Mouse (Mus musculus) T-cell, adult 2 months (primary cell): ENCODE measurements around the gene Pofut2.

Experiments used
- DNase-seq: peaks from one replicate; pipeline ENCODE4 v3.0.0; 2022; ENCODE audit warnings: low spot score

The Pofut2 gene

DNA sequence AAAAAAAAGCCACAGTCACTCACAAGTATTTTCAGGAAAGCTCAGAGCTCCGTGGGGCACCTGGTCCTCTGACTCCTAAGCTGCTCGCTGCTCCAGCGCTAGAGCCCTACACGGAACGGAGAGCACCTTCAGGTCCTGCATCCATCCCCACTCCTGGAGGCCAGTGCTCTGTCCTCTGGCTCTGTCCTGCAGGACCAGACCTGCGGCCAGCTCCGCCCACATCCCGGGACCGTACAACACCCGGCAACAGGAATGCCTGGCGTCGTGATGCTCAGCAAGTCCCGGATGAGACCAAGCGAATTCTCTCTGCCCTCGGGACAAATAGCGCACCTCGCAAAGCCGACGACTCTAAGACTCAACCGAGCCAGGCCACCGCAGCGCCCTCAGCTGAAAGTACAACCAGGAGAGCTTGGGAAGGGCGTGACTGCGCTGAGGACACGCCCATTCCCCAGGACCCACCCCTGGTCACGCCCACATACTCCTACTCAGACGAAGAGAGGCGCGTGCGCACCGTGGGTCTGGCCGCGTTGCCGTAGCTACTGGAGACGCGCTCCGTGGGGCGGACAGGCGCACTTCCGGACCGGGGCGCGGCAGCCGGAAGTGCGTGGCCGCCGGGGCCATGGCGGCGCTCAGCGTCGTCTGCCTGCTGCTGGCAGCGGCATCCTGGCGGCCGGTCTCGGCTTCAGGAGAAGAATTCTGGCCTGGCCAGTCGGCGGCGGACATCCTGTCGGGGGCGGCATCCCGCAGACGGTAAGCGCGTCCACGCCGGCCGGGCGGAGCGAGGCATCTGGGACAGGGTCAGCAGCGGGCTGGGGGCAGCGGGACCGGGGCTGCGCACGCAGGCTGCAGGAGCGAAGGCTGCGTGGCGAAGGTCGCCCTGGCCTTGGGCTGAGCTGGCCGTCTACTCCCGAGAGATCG, at the start of gene Pofut2:
Pofut2 (plus strand) TSS at position 515 of the 918 bp plus-strand sequence.
- DNase-seq, result peak; percentile 96

DNA sequence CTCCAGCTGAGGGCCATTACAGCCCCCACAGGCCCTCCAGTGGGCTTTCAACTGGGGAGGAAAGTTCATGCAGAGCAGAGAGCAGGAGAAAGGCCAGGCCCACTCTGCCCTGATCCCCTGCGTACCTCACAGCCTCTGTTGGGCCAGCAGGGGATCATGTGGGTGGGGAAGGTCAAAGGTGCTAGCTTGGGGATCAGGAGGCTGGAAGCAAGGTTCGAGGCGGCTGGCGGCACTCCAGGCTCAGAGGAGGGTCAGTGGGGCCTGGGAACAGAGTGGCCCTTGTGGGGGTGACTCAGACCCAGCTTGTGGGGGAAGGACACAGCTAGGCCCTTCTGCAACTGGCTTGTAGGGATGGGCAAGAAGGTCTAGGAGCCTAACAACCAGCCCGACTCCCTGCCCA, 49.8 kb upstream of the Pofut2 start:
- no peak for DNase-seq

DNA sequence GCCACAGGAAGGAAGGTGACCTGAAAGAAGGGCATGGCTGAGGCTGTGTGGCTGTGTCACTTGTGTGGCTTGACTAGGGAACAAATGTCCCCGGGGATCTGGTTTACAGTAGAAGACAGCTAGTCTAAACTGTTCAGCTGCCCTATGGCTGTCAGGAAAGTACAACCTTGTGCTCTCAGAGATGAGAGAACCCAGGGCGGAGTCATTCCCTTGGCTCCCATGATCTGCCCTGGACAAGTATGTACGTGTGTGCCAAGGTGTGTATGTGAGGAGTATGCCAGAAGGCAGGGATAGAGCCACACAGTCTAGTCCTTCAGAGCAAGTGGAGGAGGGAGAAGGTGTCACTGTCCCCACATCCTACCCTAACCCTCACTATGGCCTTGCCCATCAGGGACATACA, 48.4 kb upstream of the Pofut2 start:
- DNase-seq, result no peak

DNA sequence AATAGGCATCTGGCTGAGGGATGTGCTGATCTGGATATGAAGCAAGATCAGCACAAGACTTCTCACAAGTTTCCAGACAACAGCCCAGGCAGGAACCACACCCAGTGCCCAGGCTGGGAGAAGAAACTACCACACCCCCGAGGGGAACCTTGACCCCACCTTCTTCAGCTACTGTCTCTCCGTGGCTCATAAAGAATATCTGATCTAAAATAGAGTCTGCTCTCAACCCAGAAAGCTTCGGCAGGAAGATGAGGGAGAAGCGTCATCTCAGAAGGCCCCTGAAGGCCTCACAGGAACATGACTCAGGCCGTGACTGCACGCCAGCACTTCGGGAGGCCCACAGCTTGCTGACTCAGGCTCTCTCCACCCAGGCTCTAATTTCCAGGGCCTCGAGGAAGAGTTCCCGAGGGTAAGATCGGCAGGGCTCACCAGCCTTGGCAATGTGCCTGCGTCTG, 47.9 kb upstream of the Pofut2 start:
- DNase-seq, result no peak

DNA sequence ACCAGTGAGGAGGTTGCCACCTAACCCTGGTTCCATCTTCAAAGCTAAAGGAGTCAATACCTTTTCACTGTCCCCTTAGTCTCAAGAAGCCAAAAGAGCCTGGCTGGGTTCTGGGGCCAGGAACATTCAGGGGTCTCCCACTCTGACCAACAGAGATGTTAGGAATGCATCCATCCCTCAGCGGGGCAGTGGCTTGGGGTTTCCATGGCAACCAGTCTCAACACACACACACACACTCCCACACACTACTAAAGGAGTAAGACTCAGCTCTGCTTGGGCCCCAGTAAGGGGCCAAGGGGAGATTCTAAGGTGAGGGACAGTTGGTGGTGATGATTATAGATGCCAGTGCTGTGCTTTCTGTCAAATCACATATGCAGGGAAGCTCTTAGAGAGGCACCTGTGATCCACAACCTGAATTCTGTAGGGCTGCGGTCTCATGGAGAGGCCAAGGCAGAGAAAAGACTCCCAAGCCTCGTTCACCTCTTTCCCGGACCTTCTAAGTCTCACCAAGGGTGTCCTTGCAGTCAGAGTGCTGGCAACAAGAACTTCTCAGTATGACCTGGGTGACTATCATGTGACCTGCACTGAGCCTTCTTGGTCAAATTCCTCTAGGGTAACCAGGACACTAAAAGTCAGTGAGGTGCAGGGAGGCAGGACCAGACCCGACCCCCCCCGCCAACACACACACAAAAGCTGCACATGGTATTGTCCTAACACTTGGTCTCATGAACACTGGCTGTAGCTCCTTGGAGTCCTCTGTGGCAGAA, 46.5 kb upstream of the Pofut2 start:
- DNase-seq, result no peak

DNA sequence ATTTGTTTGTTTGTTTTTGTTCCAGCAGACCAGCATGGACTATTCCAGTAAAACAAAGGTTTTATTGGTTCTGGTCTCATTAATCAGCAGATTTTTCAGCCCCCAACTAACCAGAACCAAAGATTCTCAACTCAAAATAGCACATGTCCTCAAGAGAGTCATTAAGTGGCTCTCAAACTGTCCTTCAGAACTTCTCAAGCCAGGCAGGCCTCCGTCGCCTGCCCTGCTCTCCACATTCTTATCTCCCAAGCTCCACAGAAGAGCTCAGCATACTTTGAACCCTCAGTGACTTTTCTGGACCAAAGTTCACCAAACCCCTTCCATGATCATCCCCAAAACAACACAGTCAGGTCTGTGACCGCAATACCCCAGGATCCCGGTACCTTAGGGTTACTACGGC, 45.5 kb upstream of the Pofut2 start:
- DNase-seq, result no peak

DNA sequence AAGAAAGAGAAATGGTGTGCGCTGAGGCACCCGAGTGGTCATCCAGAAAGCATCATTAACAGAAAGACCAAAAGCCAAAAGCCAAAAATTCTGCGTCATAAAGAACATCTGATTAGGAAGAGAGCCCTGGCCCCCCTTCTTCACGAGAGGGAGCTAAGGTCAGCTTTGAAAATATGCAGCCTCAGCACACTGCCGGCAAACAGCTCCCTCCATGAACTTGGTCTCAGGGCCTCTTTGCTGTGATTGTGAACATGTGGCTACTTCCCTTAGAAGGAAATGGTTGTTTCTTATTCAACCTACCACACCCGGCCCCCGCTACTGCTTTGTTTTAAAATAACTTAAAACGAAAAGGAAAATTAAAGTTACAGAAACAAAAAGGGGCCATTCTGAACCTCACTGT, 44.4 kb upstream of the Pofut2 start:
- DNase-seq, result no peak

DNA sequence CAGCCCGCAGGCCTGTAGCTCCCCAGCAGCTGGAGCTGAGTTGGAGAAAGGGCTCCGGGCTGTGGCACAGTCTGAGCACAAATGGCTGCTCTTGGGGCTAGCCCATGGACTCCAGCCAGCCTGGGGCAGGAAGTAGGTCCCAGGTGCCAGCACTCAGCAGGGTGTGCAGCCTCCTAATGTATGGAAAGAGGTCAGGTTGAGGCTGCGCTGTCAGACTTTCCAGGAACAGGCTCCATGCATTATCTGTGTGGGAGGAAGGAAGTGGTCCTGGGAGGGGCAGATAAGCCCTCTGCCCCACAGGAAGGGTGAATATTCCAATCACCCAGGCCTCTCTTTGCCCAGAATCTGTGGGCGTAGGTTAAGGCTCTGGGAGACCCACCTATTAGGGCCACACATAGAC, 43.4 kb upstream of the Pofut2 start:
- DNase-seq, result no peak

DNA sequence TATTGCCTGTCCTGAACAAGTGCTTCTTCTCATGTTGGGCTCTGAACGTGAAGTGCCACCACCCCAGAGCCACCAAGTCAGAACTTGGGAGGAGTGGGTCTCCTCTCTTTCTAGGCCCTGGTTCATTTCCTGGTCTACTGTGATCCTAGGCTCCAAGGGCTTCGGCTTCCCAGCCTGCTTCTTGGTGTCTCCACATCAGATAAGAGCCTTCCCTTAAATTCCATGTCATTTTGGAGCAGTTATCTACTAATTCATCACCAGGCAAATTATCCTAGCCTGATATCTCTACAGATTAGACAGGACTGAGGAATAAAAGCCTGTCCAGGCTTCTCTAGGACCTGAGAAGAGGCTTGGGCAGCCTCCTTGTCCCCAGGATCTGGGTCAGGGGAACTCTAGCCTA, 42.7 kb upstream of the Pofut2 start:
- no peak for DNase-seq

DNA sequence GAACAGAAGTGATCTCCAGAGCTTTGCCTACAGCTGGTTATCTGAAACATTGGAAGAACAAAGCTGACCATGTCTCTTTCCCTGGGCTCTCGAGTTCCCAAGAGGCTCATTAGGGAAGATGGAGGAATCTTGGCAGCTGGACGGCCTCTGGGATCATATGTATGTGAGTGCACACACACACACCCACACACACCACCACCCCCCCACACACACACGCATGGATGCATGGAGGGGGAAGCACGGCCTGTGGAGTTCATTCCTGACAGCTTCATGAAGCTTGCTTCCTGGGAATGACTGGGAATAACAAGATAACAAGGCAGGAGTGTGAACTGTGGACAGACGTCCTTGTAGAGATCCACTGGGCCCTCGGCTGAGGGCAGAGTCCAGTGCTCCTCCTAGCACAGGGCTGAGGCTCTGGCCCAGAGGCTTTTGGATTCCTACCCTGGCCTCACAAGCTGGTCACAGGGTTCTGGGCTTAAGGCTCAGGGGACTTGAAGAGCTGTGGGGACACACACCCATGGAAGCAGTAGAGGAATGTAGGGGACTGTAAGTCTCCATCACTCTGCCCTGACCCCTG, 41.8 kb upstream of the Pofut2 start:
- DNase-seq, result no peak

DNA sequence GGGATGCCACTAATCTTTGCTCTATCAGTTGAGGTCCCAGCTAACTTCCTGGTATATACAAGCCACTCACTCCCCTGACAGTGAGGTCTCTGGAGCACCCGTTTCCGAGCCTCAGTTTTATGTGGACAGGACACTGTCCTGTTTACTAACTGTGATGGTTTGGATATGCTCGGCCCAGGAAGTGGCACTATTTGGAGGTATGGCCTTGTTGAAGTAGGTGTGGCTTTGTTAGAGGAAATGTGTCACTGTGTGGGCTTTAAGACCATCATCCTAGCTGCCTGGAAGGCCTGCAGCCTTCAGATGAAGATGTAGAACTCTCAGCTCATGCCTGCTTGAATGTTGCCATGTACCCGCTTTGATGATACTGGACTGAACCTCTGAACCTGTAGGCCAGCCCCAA, 41.0 kb upstream of the Pofut2 start:
- no peak for DNase-seq

DNA sequence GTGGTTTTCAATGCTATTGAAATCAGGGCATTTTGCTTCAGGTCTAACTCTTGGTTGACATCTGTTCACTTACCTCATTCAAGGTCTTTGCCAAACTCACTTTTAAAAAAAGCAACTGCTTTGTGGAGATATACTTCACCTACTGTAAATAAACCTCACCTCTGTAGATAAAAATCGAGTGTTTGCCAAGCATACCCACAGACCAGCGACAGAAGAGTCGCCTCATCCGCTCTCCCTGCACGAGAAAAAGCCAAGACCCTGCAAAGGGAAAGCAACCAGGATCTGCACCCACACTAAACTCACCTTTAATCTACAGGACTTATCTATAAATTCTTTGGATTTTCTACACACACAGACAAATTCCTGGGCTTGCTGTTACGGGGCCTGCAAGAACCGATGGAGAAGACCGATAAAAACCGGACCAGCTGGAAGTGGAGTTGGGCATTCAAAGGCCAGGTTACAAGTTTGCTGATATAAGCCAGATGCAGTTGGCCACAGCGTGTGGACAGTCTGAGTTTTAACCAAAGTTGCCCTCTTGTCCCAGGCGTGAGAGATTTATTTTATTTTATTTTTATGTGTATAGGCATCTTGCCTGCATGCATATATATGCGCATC, 39.5 kb upstream of the Pofut2 start:
- no peak for DNase-seq

DNA sequence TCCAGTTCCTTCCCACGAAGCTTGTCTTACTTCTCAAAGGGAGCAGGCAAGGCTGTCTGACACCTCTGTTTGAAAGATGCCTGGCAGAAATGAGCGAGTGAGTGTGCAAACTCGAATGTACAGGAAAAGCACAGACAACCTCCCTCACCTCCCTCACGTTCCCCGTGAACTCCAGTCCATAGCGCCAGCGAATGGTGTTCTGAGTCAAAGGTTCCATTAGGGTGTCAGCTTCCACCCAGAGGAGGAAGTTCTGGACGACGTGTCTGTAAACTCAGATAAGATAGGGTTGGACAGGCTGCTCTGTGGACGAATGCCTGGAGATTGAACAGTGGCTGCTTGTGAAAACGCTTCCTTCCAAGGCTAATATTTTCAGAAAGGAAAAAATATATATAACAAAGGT, 37.9 kb upstream of the Pofut2 start:
- no peak for DNase-seq

DNA sequence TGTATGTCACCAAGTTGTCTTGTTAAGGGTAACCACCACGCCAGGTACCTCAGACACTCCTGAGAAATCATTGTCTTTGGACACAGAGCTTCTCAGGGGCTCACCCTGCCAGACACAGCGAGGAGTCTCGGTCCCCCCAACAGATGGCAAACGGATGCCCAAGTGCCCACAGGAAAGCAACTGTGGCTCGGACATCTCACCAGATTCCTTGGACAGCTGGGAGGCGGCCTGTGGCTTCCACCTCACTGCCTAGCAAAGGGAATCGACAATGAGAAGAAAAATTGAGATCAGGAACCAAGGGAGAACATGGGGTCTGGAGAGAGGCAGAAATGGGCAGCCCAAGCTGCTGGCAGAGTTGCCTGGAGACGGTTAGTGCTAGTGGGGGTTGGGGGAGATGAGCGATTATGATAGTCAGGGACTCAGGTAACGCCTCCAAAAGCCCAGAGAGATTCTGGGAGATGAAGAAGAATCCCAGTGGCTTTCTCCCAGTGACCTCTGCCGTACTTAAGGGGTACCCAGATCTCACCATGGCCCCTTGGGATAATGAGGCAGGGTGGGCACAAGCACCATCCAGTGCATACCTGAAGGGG, 36.0 kb upstream of the Pofut2 start:
- no peak for DNase-seq

DNA sequence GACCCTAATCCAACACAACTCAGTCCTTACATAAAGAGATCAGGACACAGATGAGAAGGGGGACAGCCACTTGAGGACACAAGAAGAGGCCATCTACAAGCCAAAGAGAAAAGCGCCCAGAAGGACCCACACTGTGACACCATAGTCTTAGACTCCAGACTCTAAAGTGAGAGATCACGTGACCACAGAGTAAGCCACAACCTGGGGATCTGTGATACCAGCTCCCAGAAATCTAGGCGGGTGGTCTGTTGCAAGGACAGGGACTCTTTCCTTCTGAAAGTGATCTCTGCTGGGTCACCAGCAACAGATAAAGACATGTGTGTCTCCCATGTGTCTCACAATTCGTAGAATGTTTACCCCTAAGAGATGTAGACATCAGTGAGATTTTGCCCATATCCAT, 34.6 kb upstream of the Pofut2 start:
- no peak for DNase-seq

DNA sequence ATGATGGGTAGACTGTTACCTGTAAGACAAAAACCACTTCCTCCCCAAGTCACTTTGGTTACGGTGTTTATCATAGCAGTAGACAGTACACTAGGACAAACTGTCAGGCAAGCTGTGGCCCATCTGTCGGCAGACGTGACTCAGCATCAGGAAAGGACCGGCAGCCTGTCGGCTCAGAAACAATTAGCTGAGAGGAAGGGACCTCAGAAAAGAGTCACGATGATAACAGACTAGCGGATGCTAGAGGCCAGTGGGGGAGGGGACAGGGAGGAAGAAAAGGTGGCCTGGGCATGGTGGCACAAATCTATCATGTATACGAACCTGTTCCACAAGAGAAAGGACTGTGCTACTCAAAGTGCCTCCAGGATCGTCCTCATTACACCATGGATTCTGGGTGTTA, 33.6 kb upstream of the Pofut2 start:
- DNase-seq, result no peak

DNA sequence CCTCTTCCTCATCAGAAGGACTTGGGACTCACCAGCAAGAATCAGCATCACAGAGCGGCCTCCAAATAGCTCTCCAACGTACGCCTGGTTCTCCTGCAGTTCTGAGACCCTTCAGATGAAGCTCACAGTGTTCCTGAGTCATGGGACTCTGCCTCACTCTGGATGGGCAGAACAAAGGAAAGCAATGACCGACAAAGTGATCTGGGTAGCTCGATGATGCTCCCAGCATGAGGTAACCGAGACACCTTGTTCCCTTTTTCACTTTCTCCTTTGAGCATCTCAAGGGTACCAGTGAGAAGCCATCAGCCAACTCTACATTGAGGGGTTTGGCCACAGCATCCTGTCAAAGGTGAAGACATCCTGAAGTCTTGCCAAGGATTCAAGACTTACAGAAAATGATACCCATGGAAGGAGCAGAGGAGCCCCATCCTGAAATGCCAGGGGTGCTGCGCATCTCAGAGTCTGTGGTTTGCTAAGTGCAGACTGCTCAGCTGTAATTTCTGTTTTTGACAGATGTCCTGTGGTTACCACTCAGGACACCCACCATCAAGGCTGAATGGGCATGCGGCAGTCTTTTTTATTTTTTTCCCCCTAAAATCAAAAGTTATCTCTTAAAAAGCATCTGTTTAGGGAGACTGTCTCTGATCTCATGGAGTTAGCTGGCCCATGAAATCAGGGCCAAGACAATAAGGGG, 32.9 kb upstream of the Pofut2 start:
- DNase-seq, result no peak

DNA sequence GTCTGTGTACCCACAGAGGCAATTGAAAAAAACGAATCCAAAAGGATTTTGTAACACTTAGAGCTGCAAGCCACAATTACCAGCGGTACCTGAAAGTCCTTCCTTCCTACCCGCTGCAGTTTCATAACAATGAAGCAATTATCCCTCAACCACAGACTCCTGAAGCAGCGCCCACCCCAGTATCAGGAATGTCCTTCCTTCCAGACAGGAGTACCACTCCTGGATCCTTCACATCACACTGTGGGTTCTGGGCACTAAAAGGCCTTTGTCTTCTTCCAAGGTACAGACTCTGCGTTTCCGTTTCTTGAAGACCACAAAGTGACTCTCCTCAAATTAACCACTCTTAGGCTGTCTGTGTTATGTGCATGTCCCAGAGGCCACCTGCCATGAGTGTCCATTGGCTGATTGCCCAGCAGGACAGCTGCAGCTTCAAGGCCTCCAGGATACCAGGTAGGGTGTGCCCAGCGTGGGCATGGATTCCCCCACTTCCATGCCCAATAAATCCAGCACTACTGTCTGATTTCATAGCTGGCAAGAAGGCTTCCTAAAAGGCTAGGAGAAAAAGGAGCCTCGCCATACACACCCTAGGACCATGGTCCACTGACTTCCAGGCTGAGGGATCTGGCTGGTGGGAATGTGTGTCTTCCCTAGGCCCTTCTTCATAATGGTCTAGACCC, 32.2 kb upstream of the Pofut2 start:
- no peak for DNase-seq

DNA sequence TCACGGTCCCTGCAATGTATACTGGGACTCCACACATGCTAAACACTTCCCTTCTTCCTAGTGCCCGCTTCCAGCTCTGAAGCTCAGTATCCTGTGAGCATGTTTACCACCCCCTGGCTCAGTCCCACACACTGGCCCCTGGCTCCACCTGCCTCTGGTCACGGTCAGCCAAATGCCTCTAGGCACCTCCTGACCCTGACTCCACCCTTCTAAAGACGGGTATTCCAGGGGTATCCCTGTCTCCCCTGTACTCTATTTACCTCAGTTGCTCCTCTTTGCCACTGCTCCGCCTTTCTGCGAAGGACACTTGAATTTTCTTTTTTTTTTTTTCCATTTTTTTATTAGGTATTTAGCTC, 31.7 kb upstream of the Pofut2 start:
- no peak for DNase-seq

DNA sequence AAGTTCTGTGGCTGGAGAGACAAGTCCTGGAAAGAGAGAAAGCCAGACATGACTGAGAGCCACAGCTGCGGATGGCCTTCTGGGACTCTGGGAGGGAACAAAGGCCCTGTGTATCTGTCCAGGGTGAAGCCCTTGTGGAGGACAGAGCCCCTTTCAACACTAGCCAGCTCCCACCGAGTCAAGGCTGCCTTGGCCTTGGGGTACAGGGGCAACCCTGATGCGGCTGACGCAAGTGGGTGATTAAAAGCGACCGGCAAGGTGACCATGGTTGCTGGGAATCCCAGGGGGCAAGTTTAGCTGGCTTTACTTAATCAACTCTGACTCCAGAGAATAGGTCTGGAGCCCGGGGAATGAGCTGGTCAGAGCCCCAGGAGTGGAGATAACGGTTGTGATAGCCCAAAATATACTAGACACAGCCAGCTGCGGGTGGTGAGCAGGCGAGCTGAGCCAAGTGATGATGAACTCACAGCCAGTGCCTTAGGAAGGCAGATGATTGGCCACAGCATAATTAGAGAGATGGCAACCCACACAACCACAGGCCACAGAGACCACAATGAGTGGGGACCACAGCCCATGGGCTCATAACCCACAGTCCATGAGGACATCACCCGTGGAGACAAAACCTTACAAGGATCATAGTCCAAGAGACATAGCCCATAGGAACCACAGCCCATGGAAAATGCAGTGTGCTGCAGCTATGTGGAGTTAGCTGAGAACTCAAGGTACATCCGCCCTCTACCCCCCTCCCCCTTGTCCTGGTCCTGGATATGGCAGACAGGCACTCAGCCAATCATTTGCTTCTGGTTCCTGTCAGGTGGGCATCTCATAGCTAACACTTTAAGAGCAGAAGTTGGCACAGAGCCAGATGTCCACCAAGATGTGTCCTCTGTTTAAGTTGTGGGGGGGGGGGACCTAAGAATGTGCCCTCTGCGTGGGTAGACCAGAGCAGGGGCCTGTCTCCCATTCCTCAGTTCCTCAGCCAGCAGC, 29.1 kb upstream of the Pofut2 start:
- DNase-seq, result no peak
